Mouse (Mus musculus) liver, embryonic 13.5 days (tissue): ENCODE data around the gene Fli1. TPM values are rescaled to one million over a fixed set of nuclear protein-coding genes. Genes with fewer than 3 reads are reported as not detected.

Source experiments
- ATAC-seq: fragments of 200-750 bp; cut with Nextera tagmentation; 2 replicates; pipeline ENCODE4 v1.8.0; 2017; ENCODE audit warnings: low read depth, mild to moderate bottlenecking, moderate number of reproducible peaks, moderate library complexity
- DNase-seq: peaks from one replicate; pipeline ENCODE4 v3.0.0; 2022
- H3K27ac ChIP-seq: fragments of 300-500 bp; sonication (generic); 2 replicates; pipeline ENCODE4 v1.5.1; 2015; ENCODE audit warnings: moderate library complexity, mild to moderate bottlenecking, inconsistent platforms
- H3K27me3 ChIP-seq: fragments of 300-500 bp; sonication (generic); 2 replicates; pipeline ENCODE4 v1.6.1; 2015; ENCODE audit warnings: mild to moderate bottlenecking, inconsistent platforms
- H3K36me3 ChIP-seq: fragments of 300-500 bp; sonication (generic); 2 replicates; pipeline ENCODE4 v1.6.1; 2015; ENCODE audit warnings: mild to moderate bottlenecking, inconsistent platforms
- H3K4me1 ChIP-seq: fragments of 300-500 bp; sonication (generic); replicated peaks from 2 replicates; pipeline ENCODE4 v1.6.1; 2015; ENCODE audit warnings: inconsistent platforms
- H3K4me2 ChIP-seq: fragments of 300-500 bp; sonication (generic); 2 replicates; pipeline ENCODE4 v1.6.1; 2015; ENCODE audit warnings: inconsistent platforms, mild to moderate bottlenecking, moderate library complexity
- H3K4me3 ChIP-seq: fragments of 300-500 bp; sonication (generic); replicated peaks from 2 replicates; pipeline ENCODE4 v1.5.1; 2015; ENCODE audit warnings: mild to moderate bottlenecking, inconsistent platforms
- H3K9ac ChIP-seq: fragments of 300-500 bp; sonication (generic); 2 replicates; pipeline ENCODE4 v1.6.1; 2015; ENCODE audit warnings: mild to moderate bottlenecking, inconsistent platforms
- H3K9me3 ChIP-seq: fragments of 300-500 bp; sonication (generic); replicated peaks from 2 replicates; pipeline ENCODE4 v1.6.1; 2016; ENCODE audit warnings: inconsistent platforms
- WGBS: fragments of 180-500 bp; shearing (Covaris S2); methylation state at CpG from one replicate; pipeline ENCODE4 v1.1.7; 2015; ENCODE audit not compliant: insufficient replicate concordance; 5-methylcytosine and 5-hydroxymethylcytosine counted together
- polyA plus RNA-seq: library from polyadenylated mRNA; unstranded; fragments of >200 nt; fragmentation: Nextera tagmentation; extraction: Ambion mirVana; gene quantifications from 2 replicates; pipeline ENCODE4 v1.2.1, GENCODE M21; 2015

Fli1 gene
- polyA plus RNA-seq, 1 experiment from 2014 or later = 9.1 TPM

DNA sequence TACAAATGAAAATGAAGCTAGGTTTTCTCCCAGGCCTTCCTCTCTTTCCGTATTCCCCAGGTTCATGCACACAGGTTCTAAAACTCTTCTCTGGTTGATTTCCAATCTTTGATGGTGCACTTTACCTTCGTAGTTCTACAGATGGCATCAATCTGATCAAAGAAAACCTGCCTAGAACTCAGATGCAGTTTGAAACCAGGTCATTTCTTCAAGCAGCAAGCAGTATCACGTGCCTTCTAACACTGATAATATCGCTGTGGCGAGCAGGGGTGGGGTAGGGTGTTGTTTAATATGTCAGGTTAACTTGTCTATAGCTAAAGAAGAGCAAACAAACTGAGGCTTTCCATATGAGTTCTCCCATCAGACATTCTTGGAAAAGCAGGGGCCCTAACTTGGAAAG lies 4.5 kb downstream of the Fli1 start:
- WGBS = 41% methylated on average over 5 of the region's 5 CpGs
- Histone ChIP-seq H3K27me3 (peaks cover 56% of the 10 kb centered on the region), H3K9me3 (no peaks in the 10 kb centered on the region), H3K9ac (no peak overlapping the region), H3K36me3 (no peaks in the 10 kb centered on the region), H3K4me3 (no peak overlapping the region), H3K4me1 (peaks cover 27% of the 10 kb centered on the region), H3K4me2 (peak overlapping the region; percentile 79; the same call in 1 of the 2 replicates), H3K27ac (no peak overlapping the region)
- no peak for ATAC-seq
- no peak for DNase-seq

DNA sequence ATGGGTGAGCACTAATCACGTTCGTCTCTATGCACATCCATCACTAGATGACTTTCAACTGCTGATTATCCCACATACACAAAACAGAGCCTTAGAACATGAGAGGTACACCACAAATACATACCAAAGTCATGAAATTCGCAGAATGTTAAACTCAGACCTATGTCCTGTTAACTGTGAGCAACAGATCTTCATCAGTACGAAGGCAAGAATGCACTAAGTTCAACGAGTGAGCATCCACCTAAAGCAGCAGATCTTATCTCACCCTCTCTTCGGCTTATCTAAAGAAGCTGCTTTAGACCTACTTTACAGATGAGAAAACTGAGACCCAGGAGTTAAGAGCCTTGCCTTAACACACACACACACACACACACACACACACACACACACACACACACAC lies 5.0 kb downstream of the Fli1 start:
- WGBS = 43% methylated on average over 6 of the region's 6 CpGs
- Histone ChIP-seq H3K4me3 (no peak overlapping the region), H3K27ac (no peak overlapping the region), H3K4me2 (0 out of 2 replicates have a peak overlapping the region, but pooled peaks have one; percentile 1), H3K4me1 (peaks cover 23% of the 10 kb centered on the region), H3K27me3 (peaks cover 52% of the 10 kb centered on the region), H3K9me3 (no peaks in the 10 kb centered on the region), H3K9ac (no peak overlapping the region), H3K36me3 (no peaks in the 10 kb centered on the region)
- DNase-seq = no peak
- ATAC-seq = no peak

DNA sequence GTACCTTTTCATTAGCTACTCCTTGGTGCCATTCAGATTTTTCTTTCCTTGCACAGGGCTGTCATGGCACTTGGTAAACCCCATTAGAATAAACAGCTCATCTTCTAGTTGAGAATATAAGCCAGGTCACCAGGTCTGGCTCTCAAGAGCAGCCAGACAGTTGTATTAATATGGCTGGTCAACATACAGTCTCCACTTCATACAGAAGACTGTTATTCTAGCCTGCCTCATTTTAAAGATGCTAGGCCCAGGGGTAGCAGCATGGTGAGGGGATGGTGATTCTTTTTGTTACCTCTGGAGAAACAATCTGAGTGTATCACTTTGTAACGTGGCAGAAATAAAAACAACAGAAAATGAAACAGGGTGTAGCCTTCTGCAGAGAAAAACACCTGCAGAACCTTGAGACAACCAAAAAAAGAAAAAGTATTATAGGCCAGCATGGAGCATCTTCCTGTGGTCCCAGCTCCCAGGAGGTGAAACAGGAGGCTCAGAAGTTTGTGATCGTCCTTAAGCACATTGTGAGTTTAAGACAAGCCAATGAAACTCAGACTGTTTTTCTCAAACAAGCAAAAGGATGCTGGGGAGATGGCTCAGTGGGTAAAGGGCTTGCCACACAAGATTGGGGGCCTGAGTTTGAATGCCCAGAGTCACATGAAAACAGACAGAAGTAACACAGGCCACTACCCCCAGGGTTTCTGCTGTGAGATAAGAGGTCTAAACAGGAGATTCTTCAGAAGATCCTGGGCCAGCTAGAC lies 7.3 kb downstream of the Fli1 start:
- H3K27ac ChIP-seq = no peak overlapping the region
- peaks cover 28% of the 10 kb centered on the region for H3K27me3 ChIP-seq
- peaks cover 8% of the 10 kb centered on the region for H3K4me1 ChIP-seq
- no peaks in the 10 kb centered on the region for H3K9me3 ChIP-seq
- ATAC-seq (no peak), DNase-seq (no peak)
- WGBS = 43% methylated on average over 2 of the region's 2 CpGs
- no peak overlapping the region for H3K4me3 ChIP-seq
- H3K9ac ChIP-seq = no peak overlapping the region
- no peaks in the 10 kb centered on the region for H3K36me3 ChIP-seq
- no peak overlapping the region for H3K4me2 ChIP-seq

DNA sequence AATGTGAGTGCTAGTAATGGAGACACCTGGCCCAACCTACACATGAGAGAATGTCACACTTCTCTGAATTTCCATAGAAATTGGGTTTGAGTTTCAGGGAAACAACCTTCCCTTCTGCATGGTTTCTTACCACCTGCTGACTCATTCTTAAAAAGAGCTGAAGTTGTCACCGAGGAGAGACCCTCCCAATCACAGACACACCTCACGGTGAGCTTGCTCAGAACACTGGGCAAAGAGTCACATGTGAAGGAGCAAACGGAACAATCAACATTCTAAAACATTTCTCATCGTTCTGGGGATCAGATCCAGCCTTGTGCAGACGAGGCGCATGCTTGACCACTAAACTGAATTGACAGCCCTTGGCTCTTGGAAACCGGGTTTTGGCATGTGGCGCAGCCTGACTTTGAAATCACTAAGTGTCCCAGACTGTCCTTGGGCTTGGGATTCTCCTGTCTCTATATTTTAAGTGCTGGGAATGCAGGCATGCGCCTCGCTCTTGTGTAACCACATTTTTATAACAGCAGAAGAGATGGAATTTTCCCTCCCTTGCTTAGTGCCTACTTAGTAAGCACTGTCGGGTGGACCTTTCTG lies 8.5 kb downstream of the Fli1 start:
- Histone ChIP-seq H3K36me3 (no peaks in the 10 kb centered on the region), H3K9ac (no peak overlapping the region), H3K4me1 (peaks cover 3% of the 10 kb centered on the region; the same call in 1 of the 2 replicates), H3K4me3 (no peak overlapping the region), H3K27ac (no peak overlapping the region), H3K4me2 (no peak overlapping the region), H3K9me3 (no peaks in the 10 kb centered on the region), H3K27me3 (peaks cover 16% of the 10 kb centered on the region)
- WGBS = 56% methylated on average over 11 of the region's 11 CpGs
- no peak for ATAC-seq
- no peak for DNase-seq

DNA sequence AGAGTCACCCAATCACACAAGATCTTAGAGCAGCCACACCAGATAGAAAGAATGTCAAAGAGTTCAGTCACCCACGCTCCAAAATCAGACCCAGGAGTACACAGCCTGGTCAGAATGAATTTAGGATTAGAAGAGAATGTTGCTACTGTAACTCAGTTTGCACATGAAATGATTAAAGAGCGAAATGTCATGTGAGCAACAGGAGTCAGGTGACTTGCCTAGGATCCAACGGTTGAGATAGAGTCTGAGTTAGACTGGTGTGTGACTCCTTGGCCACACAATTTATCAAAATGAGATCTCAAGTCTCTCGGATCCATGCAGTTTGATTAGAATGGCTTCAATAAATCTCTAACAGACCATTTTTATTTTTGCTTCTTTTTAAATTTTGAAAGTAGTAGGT lies 11.1 kb downstream of the Fli1 start:
- H3K27ac ChIP-seq = no peak overlapping the region
- DNase-seq = no peak
- no peaks in the 10 kb centered on the region for H3K36me3 ChIP-seq
- no peaks in the 10 kb centered on the region for H3K27me3 ChIP-seq
- H3K9ac ChIP-seq = no peak overlapping the region
- whole genome bisulfite sequencing = 36% methylated on average over 4 of the region's 4 CpGs
- H3K4me3 ChIP-seq = no peak overlapping the region
- no peaks in the 10 kb centered on the region for H3K9me3 ChIP-seq
- no peak overlapping the region for H3K4me2 ChIP-seq
- no peak for ATAC-seq
- peaks cover 3% of the 10 kb centered on the region; the same call in 1 of the 2 replicates for H3K4me1 ChIP-seq

DNA sequence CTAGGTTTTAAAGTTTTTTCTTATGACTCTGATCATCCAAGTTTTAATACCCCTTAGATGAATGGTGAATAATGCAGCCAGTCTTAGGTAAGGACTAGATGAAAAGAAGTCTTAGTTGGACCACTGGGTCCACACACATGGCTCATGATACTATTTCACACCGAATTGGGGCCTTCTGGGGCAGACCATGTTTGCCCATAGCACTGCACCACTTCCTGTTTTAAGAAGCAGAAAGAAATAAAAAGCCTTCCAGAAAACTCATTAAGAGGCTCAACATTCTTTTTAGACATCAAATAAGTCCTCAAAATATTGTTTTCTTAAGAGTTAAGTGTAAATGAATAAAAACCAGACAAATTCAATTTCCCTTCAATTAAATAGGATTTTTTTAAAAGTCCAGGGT lies 11.7 kb downstream of the Fli1 start:
- Histone ChIP-seq H3K9ac (no peak overlapping the region), H3K9me3 (no peaks in the 10 kb centered on the region), H3K36me3 (no peaks in the 10 kb centered on the region), H3K4me2 (no peak overlapping the region), H3K4me1 (peaks cover 3% of the 10 kb centered on the region; the same call in 1 of the 2 replicates), H3K27ac (no peak overlapping the region), H3K4me3 (no peak overlapping the region), H3K27me3 (no peaks in the 10 kb centered on the region)
- WGBS = 14% methylated on average over 1 of the region's 1 CpGs
- ATAC-seq = no peak
- DNase-seq = no peak

DNA sequence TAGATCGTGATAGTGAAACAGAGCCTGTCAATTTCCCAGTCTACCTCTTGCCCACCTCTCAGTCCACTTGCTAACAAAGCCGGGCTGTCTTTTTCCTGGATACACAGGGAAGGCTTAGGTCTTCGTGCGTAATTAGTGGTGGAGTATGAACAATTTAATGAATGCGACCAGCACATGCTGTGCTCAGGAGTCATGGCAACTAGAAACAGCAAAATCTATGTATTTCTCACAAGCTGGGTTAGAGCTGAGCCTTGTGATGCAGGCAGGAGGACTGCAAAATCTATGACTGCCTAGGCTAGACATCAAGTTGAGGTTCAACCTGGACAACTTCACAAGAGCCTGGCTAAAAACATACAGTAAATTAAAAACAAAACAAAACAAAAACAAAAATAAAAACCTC lies 12.5 kb downstream of the Fli1 start:
- H3K36me3 ChIP-seq = no peaks in the 10 kb centered on the region
- H3K4me1 ChIP-seq = peaks cover 9% of the 10 kb centered on the region; the same call in 1 of the 2 replicates
- WGBS = 42% methylated on average over 5 of the region's 5 CpGs
- H3K9ac ChIP-seq = no peak overlapping the region
- H3K9me3 ChIP-seq = no peaks in the 10 kb centered on the region
- no peak overlapping the region for H3K27ac ChIP-seq
- no peaks in the 10 kb centered on the region for H3K27me3 ChIP-seq
- no peak for DNase-seq
- no peak for ATAC-seq
- H3K4me2 ChIP-seq = no peak overlapping the region
- no peak overlapping the region for H3K4me3 ChIP-seq

DNA sequence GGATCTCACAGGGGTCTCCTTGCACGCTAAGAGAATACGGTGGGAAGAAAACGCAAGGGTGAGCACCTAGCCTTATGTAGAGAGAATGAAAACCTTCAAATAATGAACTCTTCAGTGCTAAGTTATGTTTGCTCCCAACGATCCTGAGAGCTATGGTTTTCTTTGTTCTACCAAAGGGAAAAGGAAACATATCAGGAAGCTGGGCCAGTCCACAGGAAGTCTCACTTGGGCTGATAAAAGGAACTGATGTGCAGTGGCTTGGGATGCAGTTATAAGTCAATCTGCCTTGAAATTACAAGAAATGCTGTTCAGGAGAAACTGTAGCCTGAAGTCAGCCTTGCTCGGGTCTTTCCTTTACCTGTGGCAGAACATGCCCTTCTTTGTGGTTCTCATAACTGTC lies 13.1 kb downstream of the Fli1 start:
- DNase-seq = no peak
- Histone ChIP-seq H3K9ac (no peak overlapping the region), H3K27me3 (no peaks in the 10 kb centered on the region), H3K4me3 (no peak overlapping the region), H3K36me3 (no peaks in the 10 kb centered on the region), H3K4me2 (no peak overlapping the region), H3K4me1 (peaks cover 10% of the 10 kb centered on the region; the same call in 1 of the 2 replicates), H3K9me3 (no peaks in the 10 kb centered on the region), H3K27ac (no peak overlapping the region; the same call in 1 of the 2 replicates)
- 20% methylated on average over 5 of the region's 5 CpGs for WGBS
- ATAC-seq = no peak

DNA sequence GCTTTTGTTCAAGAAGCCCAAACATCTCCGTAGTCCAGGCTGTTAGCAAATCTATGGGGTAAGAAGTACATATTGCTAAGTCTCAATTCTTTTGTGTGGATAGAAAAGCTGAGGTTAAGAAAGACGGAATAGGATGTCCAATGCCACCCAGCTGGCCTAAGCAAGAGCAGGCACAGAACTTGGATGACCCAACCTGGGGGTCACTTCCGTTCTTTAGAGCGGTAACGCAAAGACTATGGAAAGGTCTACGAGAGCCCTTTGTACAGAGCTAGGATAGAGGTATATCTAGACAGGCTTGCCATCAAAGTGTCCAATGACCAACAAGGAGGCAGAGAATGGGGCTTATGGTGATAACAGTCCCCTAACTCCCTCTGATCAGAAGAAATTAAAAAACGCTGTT lies 15.3 kb downstream of the Fli1 start:
- ATAC-seq (no peak), DNase-seq (no peak)
- H3K27ac ChIP-seq = no peak overlapping the region
- no peaks in the 10 kb centered on the region for H3K9me3 ChIP-seq
- no peaks in the 10 kb centered on the region for H3K27me3 ChIP-seq
- WGBS = 76% methylated on average over 7 of the region's 7 CpGs
- no peak overlapping the region for H3K9ac ChIP-seq
- no peak overlapping the region for H3K4me2 ChIP-seq
- peaks cover 10% of the 10 kb centered on the region; the same call in 1 of the 2 replicates for H3K4me1 ChIP-seq
- H3K36me3 ChIP-seq = no peaks in the 10 kb centered on the region
- no peak overlapping the region for H3K4me3 ChIP-seq

DNA sequence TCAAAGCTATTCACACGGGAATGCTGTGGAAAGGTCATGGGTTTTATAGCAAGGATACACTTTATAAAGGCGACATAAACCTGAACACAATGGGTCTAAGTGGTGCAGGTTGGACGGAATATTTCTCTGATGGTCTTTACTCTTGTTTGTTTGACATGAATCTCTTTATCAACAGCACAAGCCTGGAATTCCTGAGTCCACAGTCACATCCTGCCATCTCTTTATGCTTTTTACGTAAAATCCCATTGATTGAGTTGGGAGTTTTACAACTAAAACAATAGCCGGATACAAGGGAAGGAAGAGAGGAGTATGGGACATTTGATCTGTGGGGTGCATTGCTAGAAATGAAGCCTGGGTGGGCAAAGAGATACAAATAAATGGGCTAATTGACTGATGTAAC lies 16.9 kb downstream of the Fli1 start:
- H3K27me3 ChIP-seq = no peaks in the 10 kb centered on the region
- DNase-seq = no peak
- H3K4me1 ChIP-seq = peaks cover 22% of the 10 kb centered on the region
- H3K27ac ChIP-seq = no peak overlapping the region
- WGBS = 51% methylated on average over 5 of the region's 5 CpGs
- no peaks in the 10 kb centered on the region for H3K9me3 ChIP-seq
- H3K4me3 ChIP-seq = no peak overlapping the region
- no peak for ATAC-seq
- H3K9ac ChIP-seq = no peak overlapping the region
- H3K36me3 ChIP-seq = no peaks in the 10 kb centered on the region
- no peak overlapping the region for H3K4me2 ChIP-seq

DNA sequence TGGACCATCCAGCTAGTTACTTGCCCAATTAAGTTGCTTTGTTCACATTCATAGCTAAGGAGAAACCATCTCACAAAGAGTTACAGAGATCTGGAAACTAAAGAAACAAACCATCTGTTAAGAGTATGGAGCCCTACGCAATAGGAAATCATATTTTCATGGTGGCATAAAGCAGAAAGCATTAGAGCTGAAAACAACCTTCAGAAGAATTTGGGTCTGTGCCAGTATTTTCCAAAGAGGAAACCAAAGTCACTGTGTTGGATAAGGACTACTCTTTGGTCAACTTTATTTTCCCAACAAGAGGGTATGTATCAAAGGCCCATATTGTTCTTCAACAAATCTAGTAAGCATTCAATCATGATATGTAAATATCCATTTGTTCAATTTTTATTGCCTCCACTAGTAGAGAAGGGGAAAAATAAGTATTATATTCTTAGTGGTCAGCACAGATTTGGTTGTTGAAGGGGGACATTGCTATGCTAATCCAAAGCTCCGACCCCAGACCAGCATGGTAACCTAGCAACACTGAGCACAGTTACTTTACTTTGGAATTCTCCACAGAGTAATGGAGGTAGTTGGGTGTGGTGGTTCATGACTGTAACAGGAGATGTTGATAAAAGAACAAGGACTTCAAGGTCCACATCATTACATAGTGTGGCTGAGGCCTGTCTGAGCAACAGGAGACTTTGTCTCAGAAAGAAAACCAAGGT lies 20.0 kb downstream of the Fli1 start:
- no peak overlapping the region for H3K4me3 ChIP-seq
- H3K27me3 ChIP-seq = no peaks in the 10 kb centered on the region
- H3K27ac ChIP-seq = no peak overlapping the region
- ATAC-seq (no peak), DNase-seq (no peak)
- H3K9me3 ChIP-seq = no peaks in the 10 kb centered on the region
- H3K9ac ChIP-seq = no peak overlapping the region
- H3K4me1 ChIP-seq = peaks cover 49% of the 10 kb centered on the region
- 68% methylated on average over 2 of the region's 2 CpGs for WGBS
- H3K4me2 ChIP-seq = no peak overlapping the region
- H3K36me3 ChIP-seq = no peaks in the 10 kb centered on the region
